Mouse (Mus musculus): Measurements from ENCODE around the gene Ttll9. TPM values are rescaled to one million over a fixed set of nuclear protein-coding genes. Genes with fewer than 3 reads are reported as not detected.

The Ttll9 gene
- polyA plus RNA-seq, 1 experiment: not detected

- Histone ChIP-seq H3K27me3 (ENCODE audit: control insufficient read depth, insufficient read depth, low read length) (peaks cover 14% of the 10 kb centered on the region), H3K36me3 (ENCODE audit: control insufficient read depth, insufficient read depth, low read length) (no peaks in the 10 kb centered on the region), H3K4me3 (ENCODE audit: low read depth, low read length) (no peak overlapping the region), H3K27ac (ENCODE audit: insufficient read depth, low read depth, low read length) (no peak overlapping the region), H3K4me1 (ENCODE audit: control insufficient read depth, insufficient read depth, insufficient read length, low read length) (peaks cover 2% of the 10 kb centered on the region; the same call in 1 of the 2 replicates)
- 62% methylated on average over 4 of the region's 4 CpGs for WGBS
- TF ChIP-seq CTCF (IDR thresholded peaks at IDR 0.05; ENCODE audit: extremely low read depth, insufficient read length, insufficient replicate concordance, low read depth, low read length) (no peak), POLR2A (IDR thresholded peaks at IDR 0.05; ENCODE audit: low read depth, low read length) (no peak)
Observed at GRCm38 (mm10) chr2:153027501-153027900, 65.2 kb downstream of the Ttll9 start.

- H3K27ac ChIP-seq (ENCODE audit: insufficient read depth, low read depth, low read length): no peak overlapping the region
- 31% methylated on average over 4 of the region's 4 CpGs for WGBS
- no peaks in the 10 kb centered on the region for H3K36me3 ChIP-seq (ENCODE audit: control insufficient read depth, insufficient read depth, low read length)
- peaks cover 18% of the 10 kb centered on the region for H3K27me3 ChIP-seq (ENCODE audit: control insufficient read depth, insufficient read depth, low read length)
- H3K4me3 ChIP-seq (ENCODE audit: low read depth, low read length): no peak overlapping the region
- no peak for TF ChIP-seq POLR2A (IDR thresholded peaks at IDR 0.05; ENCODE audit: low read depth, low read length)
- no peak for TF ChIP-seq CTCF (IDR thresholded peaks at IDR 0.05; ENCODE audit: extremely low read depth, insufficient read length, insufficient replicate concordance, low read depth, low read length)
- H3K4me1 ChIP-seq (ENCODE audit: control insufficient read depth, insufficient read depth, insufficient read length, low read length): peaks cover 2% of the 10 kb centered on the region; the same call in 1 of the 2 replicates
Observed at GRCm38 (mm10) chr2:153030422-153030821, 68.1 kb downstream of the Ttll9 start.

- H3K27me3 ChIP-seq (ENCODE audit: control insufficient read depth, insufficient read depth, low read length): peaks cover 18% of the 10 kb centered on the region
- H3K4me3 ChIP-seq (ENCODE audit: low read depth, low read length): 0 out of 2 replicates have a peak within 1 kb of the TSS, but pooled peaks have one; percentile 6
- 6% methylated on average over 37 of the region's 54 CpGs for WGBS
Observed at GRCm38 (mm10) chr2:153031126-153032082, 69.1 kb downstream of the Ttll9 start, which contains the start of gene Xkr7. TSS of gene Xkr7 (plus strand) at chr2:153031852.

GRCm38 (mm10) chr2:153032083-153032842 is 70.0 kb downstream of the Ttll9 start:
- Histone ChIP-seq H3K27me3 (ENCODE audit: control insufficient read depth, insufficient read depth, low read length) (peaks cover 18% of the 10 kb centered on the region), H3K27ac (ENCODE audit: insufficient read depth, low read depth, low read length) (no peak overlapping the region), H3K4me1 (ENCODE audit: control insufficient read depth, insufficient read depth, insufficient read length, low read length) (peaks cover 2% of the 10 kb centered on the region; the same call in 1 of the 2 replicates), H3K4me3 (ENCODE audit: low read depth, low read length) (0 out of 2 replicates have a peak overlapping the region, but pooled peaks have one; percentile 6), H3K36me3 (ENCODE audit: control insufficient read depth, insufficient read depth, low read length) (no peaks in the 10 kb centered on the region)
- 2% methylated on average over 49 of the region's 58 CpGs for WGBS
- TF ChIP-seq POLR2A (IDR thresholded peaks at IDR 0.05; ENCODE audit: low read depth, low read length) (no peak), CTCF (IDR thresholded peaks at IDR 0.05; ENCODE audit: extremely low read depth, insufficient read length, insufficient replicate concordance, low read depth, low read length) (no peak)

More at GRCm38 (mm10) chr2:153031126-153032082, 69.1 kb downstream of the Ttll9 start, which contains the start of gene Xkr7:
- no peak within 1 kb of the TSS for H3K27ac ChIP-seq (ENCODE audit: insufficient read depth, low read depth, low read length)
- TF ChIP-seq POLR2A (IDR thresholded peaks at IDR 0.05; ENCODE audit: low read depth, low read length): no peak
- peaks cover 2% of the 10 kb centered on the region; the same call in 1 of the 2 replicates for H3K4me1 ChIP-seq (ENCODE audit: control insufficient read depth, insufficient read depth, insufficient read length, low read length)
- H3K36me3 ChIP-seq (ENCODE audit: control insufficient read depth, insufficient read depth, low read length): no peaks in the 10 kb centered on the region

- WGBS: 29% methylated on average over 4 of the region's 4 CpGs
- H3K4me1 ChIP-seq (ENCODE audit: control insufficient read depth, insufficient read depth, insufficient read length, low read length): peaks cover 2% of the 10 kb centered on the region; the same call in 1 of the 2 replicates
- H3K4me3 ChIP-seq (ENCODE audit: low read depth, low read length): no peak overlapping the region
- TF ChIP-seq POLR2A (IDR thresholded peaks at IDR 0.05; ENCODE audit: low read depth, low read length) (no peak), CTCF (IDR thresholded peaks at IDR 0.05; ENCODE audit: extremely low read depth, insufficient read length, insufficient replicate concordance, low read depth, low read length) (no peak)
- H3K27ac ChIP-seq (ENCODE audit: insufficient read depth, low read depth, low read length): no peak overlapping the region
- H3K36me3 ChIP-seq (ENCODE audit: control insufficient read depth, insufficient read depth, low read length): no peaks in the 10 kb centered on the region
- peaks cover 18% of the 10 kb centered on the region for H3K27me3 ChIP-seq (ENCODE audit: control insufficient read depth, insufficient read depth, low read length)
Observed at GRCm38 (mm10) chr2:153032973-153033372, 70.7 kb downstream of the Ttll9 start.

GRCm38 (mm10) chr2:153033545-153034230 is 71.4 kb downstream of the Ttll9 start:
- H3K4me3 ChIP-seq (ENCODE audit: low read depth, low read length): no peak overlapping the region
- no peaks in the 10 kb centered on the region for H3K36me3 ChIP-seq (ENCODE audit: control insufficient read depth, insufficient read depth, low read length)
- no peak overlapping the region for H3K27ac ChIP-seq (ENCODE audit: insufficient read depth, low read depth, low read length)
- no peak for TF ChIP-seq CTCF (IDR thresholded peaks at IDR 0.05; ENCODE audit: extremely low read depth, insufficient read length, insufficient replicate concordance, low read depth, low read length)
- no peak for TF ChIP-seq POLR2A (IDR thresholded peaks at IDR 0.05; ENCODE audit: low read depth, low read length)
- H3K4me1 ChIP-seq (ENCODE audit: control insufficient read depth, insufficient read depth, insufficient read length, low read length): peaks cover 2% of the 10 kb centered on the region; the same call in 1 of the 2 replicates
- H3K27me3 ChIP-seq (ENCODE audit: control insufficient read depth, insufficient read depth, low read length): peaks cover 18% of the 10 kb centered on the region
- WGBS: 68% methylated on average over 5 of the region's 5 CpGs
